ENCODE assay signal across 8 mouse cellular contexts in genomic region chr9:65216972-65217371, GRCm38 (mm10). TPM values are rescaled to one million over a fixed set of nuclear protein-coding genes. Genes with fewer than 3 reads are reported as not detected.
DNase-seq lines count a peak whose midpoint lies in the region; ATAC-seq lines count a peak whose summit lies in the region.
"Had no signal": no experiment of that assay in that cellular context is flagged by ENCODE, and none has a peak within 500 bp of the region (broad histone marks: within the 10 kb centered on the region; RNA-seq: fewer than 3 reads in every experiment).

No protein-coding gene starts in this region.

- H3K27me3 ChIP-seq in megakaryocyte, embryonic 14.5 days (replicated peaks) = peaks cover 3% of the 10 kb centered on the region
- H3K27me3 ChIP-seq in limb, embryonic 11.5 days (ENCODE audit: control insufficient read depth, insufficient read depth, low read length) = no peaks in the 10 kb centered on the region
- H3K27me3 ChIP-seq: heart, embryonic 12.5 days had no signal

- 0 out of 2 replicates have a peak overlapping the region, but pooled peaks have one; percentile 5 for H3K4me2 ChIP-seq in limb, embryonic 11.5 days (ENCODE audit: low read depth, severe bottlenecking)
- H3K4me2 ChIP-seq: heart, embryonic 12.5 days had no signal

- no peak overlapping the region for H3K27ac ChIP-seq in limb, embryonic 11.5 days (replicated peaks; ENCODE audit: low read depth, low read length)

- peak overlapping the region; percentile 81 for H3K4me3 ChIP-seq in megakaryocyte, embryonic 14.5 days (replicated peaks)
- no peak overlapping the region for H3K4me3 ChIP-seq in limb, embryonic 11.5 days (ENCODE audit: low read depth, low read length)
- H3K4me3 ChIP-seq: heart, embryonic 12.5 days had no signal

- peaks cover 3% of the 10 kb centered on the region; the same call in 1 of the 2 replicates for H3K9me3 ChIP-seq in megakaryocyte, embryonic 14.5 days
- H3K9me3 ChIP-seq in limb, embryonic 11.5 days (ENCODE audit: control insufficient read depth, low read length) = no peaks in the 10 kb centered on the region

- no peaks in the 10 kb centered on the region for H3K36me3 ChIP-seq in megakaryocyte, embryonic 14.5 days (replicated peaks; ENCODE audit: low read length)
- H3K36me3 ChIP-seq in limb, embryonic 11.5 days (ENCODE audit: control insufficient read depth, insufficient read depth, low read length) = no peaks in the 10 kb centered on the region
- H3K36me3 ChIP-seq: heart, embryonic 12.5 days had no signal

- peaks cover 55% of the 10 kb centered on the region for H3K4me1 ChIP-seq in megakaryocyte, embryonic 14.5 days
- peaks cover 3% of the 10 kb centered on the region; the same call in 1 of the 2 replicates for H3K4me1 ChIP-seq in limb, embryonic 11.5 days (ENCODE audit: control insufficient read depth, insufficient read depth, low read length)

- ATAC-seq in megakaryocyte, adult 5-6 weeks (ENCODE audit: poor library complexity, severe bottlenecking) = no peak
- ATAC-seq in limb, embryonic 11.5 days (ENCODE audit: insufficient number of reproducible peaks, low FRiP score, low TSS enrichment, low read depth) = no peak

- peak; percentile 48 for DNase-seq in c-Kit-positive CD71-positive TER-119-positive erythroid progenitor cells, embryonic 14.5 days (ENCODE audit: low spot score)
- DNase-seq in limb, embryonic 11.5 days (ENCODE audit: low spot score) = no peak
- peak; percentile 62 for DNase-seq in thymus, postnatal 14 days
- DNase-seq in frontal cortex, adult 2 months (ENCODE audit: extremely low spot score in 1 of 2, low spot score in 1 of 2) = no peak
- no peak for DNase-seq in right cerebral cortex, postnatal 14 days

- H3K9ac ChIP-seq in limb, embryonic 11.5 days (ENCODE audit: low read length) = no peak overlapping the region
- H3K9ac ChIP-seq: heart, embryonic 12.5 days had no signal

- 42% methylated on average over 8 of the region's 8 CpGs for WGBS in limb, embryonic 11.5 days

RNA-seq across cellular contexts. Expression of gene Parp16, which starts 21.8 kb away (rescaled TPM):
- 2.6 and 3.6 TPM in 2 replicates for polyA plus RNA-seq in megakaryocyte, embryonic 14.5 days (2012; ENCODE audit: insufficient read depth, low replicate concordance)
- total RNA-seq in megakaryocyte, adult 5-6 weeks (2015) = 0.80 and 1.3 TPM in 2 replicates
- total RNA-seq in megakaryocyte, adult 5-6 weeks (2017) = 0.95 and 0.98 TPM in 2 replicates
- polyA plus RNA-seq in limb, embryonic 11.5 days (2014; fragmentation: Nextera tagmentation; extraction: Ambion mirVana) = 7.2 and 8.2 TPM in 2 replicates
- polyA plus RNA-seq in frontal cortex, adult 2 months (2012; rRNA removed) = 3.9 TPM in 2 replicates

RNA-seq across cellular contexts. Expression of gene Cilp, which starts 48.0 kb away (rescaled TPM):
- 0.03 TPM in 1 of 2 replicates, not detected in the other for polyA plus RNA-seq in megakaryocyte, embryonic 14.5 days (2012; ENCODE audit: insufficient read depth, low replicate concordance)
- total RNA-seq in megakaryocyte, adult 5-6 weeks (2015) = not detected in 2 replicates
- total RNA-seq in megakaryocyte, adult 5-6 weeks (2017) = not detected in 2 replicates
- polyA plus RNA-seq in limb, embryonic 11.5 days (2014; fragmentation: Nextera tagmentation; extraction: Ambion mirVana) = 0.11 TPM in 2 replicates
- 0.08 TPM in 2 replicates for polyA plus RNA-seq in frontal cortex, adult 2 months (2012; rRNA removed)
- polyA plus RNA-seq: heart, embryonic 12.5 days had no signal

Comparison
In these comparisons a context has a peak if more than half of its experiments do, and no peak if none do; other contexts are left out.
1. DNase-seq: peak in c-Kit-positive CD71-positive TER-119-positive erythroid progenitor cells, embryonic 14.5 days (single experiment) and thymus, postnatal 14 days (single experiment); none in limb, embryonic 11.5 days (single experiment), frontal cortex, adult 2 months (0 of 2) and right cerebral cortex, postnatal 14 days (single experiment).